Mouse (Mus musculus) c-Kit-negative CD71-positive TER-119-positive erythroid progenitor cells, embryonic 14.5 days (primary cell): ENCODE measurements at regions not wholly inside any gene's neighbourhood (a gene's known extent, or its start where the extent isn't known, plus 50 kb on each side); places are given as distances from the start of the nearest gene placed in this dataset.
A peak's percentile ranks its signal among the peaks of the same experiment; 100 is the strongest.
"Not testable (repeated sequence)": the region's sequence is repeated elsewhere in the genome, so short reads cannot be mapped to it uniquely, and the experiment has no call there.

Experiments
- DNase-seq: peaks from one replicate; pipeline ENCODE4 v3.0.0-alpha.2; 2013; ENCODE audit warnings: low read depth, low spot score

GRCm38 (mm10) chr1:64463715-64464290 is 68.6 kb upstream of the Creb1 start:
- DNase-seq = no peak

GRCm38 (mm10) chr1:64461616-64462015 is 70.8 kb upstream of the Creb1 start:
- not testable (repeated sequence) for DNase-seq

- DNase-seq = no peak
Measured at GRCm38 (mm10) chr1:64457872-64458271, 74.6 kb upstream of the Creb1 start.

- no peak for DNase-seq
Measured at GRCm38 (mm10) chr1:64449141-64449540, 83.3 kb upstream of the Creb1 start.

GRCm38 (mm10) chr1:64448090-64448489 is 84.4 kb upstream of the Creb1 start:
- peak; percentile 19 for DNase-seq

GRCm38 (mm10) chr1:64446492-64446891 is 86.0 kb upstream of the Creb1 start:
- no peak for DNase-seq

GRCm38 (mm10) chr1:64445919-64446318 is 86.5 kb upstream of the Creb1 start:
- DNase-seq = no peak

GRCm38 (mm10) chr1:64443436-64443835 is 89.0 kb upstream of the Creb1 start:
- DNase-seq = no peak

- DNase-seq = no peak
Measured at GRCm38 (mm10) chr1:64442179-64442874, 90.1 kb upstream of the Creb1 start.

GRCm38 (mm10) chr1:64423256-64423655 is 109.2 kb upstream of the Creb1 start:
- DNase-seq = no peak

- no peak for DNase-seq
Measured at GRCm38 (mm10) chr1:64418567-64418966, 113.9 kb upstream of the Creb1 start.

GRCm38 (mm10) chr1:64415906-64416305 is 116.5 kb upstream of the Creb1 start:
- DNase-seq = no peak

- no peak for DNase-seq
Measured at GRCm38 (mm10) chr1:64413181-64413560, 119.3 kb upstream of the Creb1 start.

GRCm38 (mm10) chr1:64412481-64413180 is 119.8 kb upstream of the Creb1 start:
- no peak for DNase-seq

- DNase-seq = no peak
Measured at GRCm38 (mm10) chr1:64411851-64412480, 120.5 kb upstream of the Creb1 start.

- DNase-seq = no peak
Measured at GRCm38 (mm10) chr1:64408807-64409582, 123.5 kb upstream of the Creb1 start.

GRCm38 (mm10) chr1:64391525-64391924 is 140.9 kb upstream of the Creb1 start:
- no peak for DNase-seq

GRCm38 (mm10) chr1:64381264-64381663 is 151.2 kb upstream of the Creb1 start:
- DNase-seq = no peak

GRCm38 (mm10) chr1:64376426-64376825 is 156.0 kb upstream of the Creb1 start:
- DNase-seq = not testable (repeated sequence)

- DNase-seq = no peak
Measured at GRCm38 (mm10) chr1:64374286-64375071, 158.0 kb upstream of the Creb1 start.

GRCm38 (mm10) chr1:64364095-64364494 is 168.3 kb upstream of the Creb1 start:
- DNase-seq = no peak
